Mouse (Mus musculus) lung, postnatal 14 days (tissue): ENCODE data around the gene Naaladl2.

Source experiments
- DNase-seq: peaks from one replicate; pipeline ENCODE4 v3.0.0; 2021

Naaladl2 gene

GRCm38 (mm10) chr3:23928097-23928496, 1216.0 kb downstream of the Naaladl2 start:
- DNase-seq = no peak

GRCm38 (mm10) chr3:23907682-23908081, 1236.4 kb downstream of the Naaladl2 start:
- no peak for DNase-seq

- DNase-seq = no peak
Observed at GRCm38 (mm10) chr3:23865688-23866087, 1278.4 kb downstream of the Naaladl2 start.

GRCm38 (mm10) chr3:23857275-23857674, 1286.8 kb downstream of the Naaladl2 start:
- no peak for DNase-seq

- DNase-seq = peak; percentile 2
Observed at GRCm38 (mm10) chr3:23817585-23817984, 1326.5 kb downstream of the Naaladl2 start.

GRCm38 (mm10) chr3:23758746-23759145, 1385.3 kb downstream of the Naaladl2 start:
- DNase-seq = no peak
